Comparison of ENCODE assay signal across 8 mouse cellular contexts in the genomic region with DNA sequence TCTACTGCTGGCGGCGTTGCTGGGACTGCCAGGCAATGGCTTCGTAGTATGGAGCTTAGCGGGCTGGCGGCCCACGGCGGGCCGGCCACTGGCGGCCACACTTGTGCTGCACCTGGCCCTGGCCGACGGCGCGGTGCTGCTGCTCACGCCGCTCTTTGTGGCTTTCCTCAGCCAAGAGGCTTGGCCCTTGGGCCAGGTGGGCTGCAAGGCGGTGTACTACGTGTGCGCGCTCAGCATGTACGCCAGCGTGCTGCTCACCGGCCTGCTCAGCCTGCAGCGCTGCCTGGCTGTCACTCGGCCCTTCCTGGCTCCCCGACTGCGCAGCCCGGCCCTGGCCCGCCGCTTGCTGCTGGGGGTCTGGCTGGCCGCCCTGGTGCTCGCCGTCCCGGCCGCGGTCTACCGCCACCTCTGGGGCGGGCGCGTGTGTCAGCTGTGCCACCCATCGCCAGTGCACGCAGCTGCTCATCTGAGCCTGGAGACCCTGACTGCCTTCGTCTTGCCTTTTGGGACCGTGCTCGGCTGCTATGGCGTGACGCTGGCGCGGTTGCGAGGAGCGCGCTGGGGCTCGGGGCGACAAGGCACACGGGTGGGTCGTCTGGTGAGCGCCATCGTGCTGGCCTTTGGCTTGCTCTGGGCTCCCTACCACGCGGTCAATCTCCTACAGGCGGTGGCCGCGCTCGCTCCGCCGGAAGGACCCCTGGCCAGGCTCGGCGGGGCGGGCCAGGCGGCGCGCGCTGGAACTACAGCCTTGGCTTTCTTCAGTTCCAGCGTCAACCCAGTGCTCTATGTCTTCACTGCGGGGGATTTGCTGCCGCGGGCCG. TPM values are rescaled to one million over a fixed set of nuclear protein-coding genes. Genes with fewer than 3 reads are reported as not detected.
A peak's percentile ranks its signal among the peaks of the same experiment; 100 is the strongest.
DNase-seq lines count a peak whose midpoint lies in the region; ATAC-seq lines count a peak whose summit lies in the region.

No protein-coding gene starts in this region.

- peak; percentile 64 for DNase-seq in kidney, adult 18-20 months
- no peak for DNase-seq in kidney, adult 11 months
- DNase-seq in adrenal gland, postnatal 14 days, result peak; percentile 69
- DNase-seq in forebrain, embryonic 10.5 days (ENCODE audit: extremely low spot score, low spot score), result peak; percentile 62
- DNase-seq in hindbrain, embryonic 10.5 days (ENCODE audit: low spot score), result peak; percentile 73
- DNase-seq in limb, embryonic 11.5 days (ENCODE audit: low spot score), result peak; percentile 77
- peak; percentile 81 for DNase-seq in midbrain, embryonic 14.5 days
- DNase-seq in thymus, postnatal 4 days, result peak; percentile 63

- no peaks in the 10 kb centered on the region for H3K9me3 ChIP-seq in forebrain, embryonic 10.5 days
- no peaks in the 10 kb centered on the region for H3K9me3 ChIP-seq in hindbrain, embryonic 10.5 days
- no peaks in the 10 kb centered on the region for H3K9me3 ChIP-seq in limb, embryonic 11.5 days (ENCODE audit: control insufficient read depth, low read length)
- H3K9me3 ChIP-seq in midbrain, embryonic 14.5 days (ENCODE audit: control insufficient read depth, low read length), result no peaks in the 10 kb centered on the region

- peaks cover 31% of the 10 kb centered on the region for H3K4me1 ChIP-seq in forebrain, embryonic 10.5 days
- peaks cover 19% of the 10 kb centered on the region for H3K4me1 ChIP-seq in hindbrain, embryonic 10.5 days (replicated peaks)
- peaks cover 7% of the 10 kb centered on the region; the same call in 1 of the 2 replicates for H3K4me1 ChIP-seq in limb, embryonic 11.5 days (ENCODE audit: control insufficient read depth, insufficient read depth, low read length)
- H3K4me1 ChIP-seq in midbrain, embryonic 14.5 days (ENCODE audit: control insufficient read depth, insufficient read depth, low read length), result peaks cover 8% of the 10 kb centered on the region; the same call in 1 of the 2 replicates

- peak overlapping the region; percentile 84 for H3K27ac ChIP-seq in forebrain, embryonic 10.5 days
- H3K27ac ChIP-seq in hindbrain, embryonic 10.5 days, result peak overlapping the region; percentile 85
- H3K27ac ChIP-seq in limb, embryonic 11.5 days (replicated peaks; ENCODE audit: low read depth, low read length), result no peak overlapping the region
- peak overlapping the region; percentile 64 for H3K27ac ChIP-seq in midbrain, embryonic 14.5 days (replicated peaks; ENCODE audit: low read depth, low read length)

- H3K27me3 ChIP-seq in forebrain, embryonic 10.5 days (ENCODE audit: poor library complexity, severe bottlenecking), result peaks cover 70% of the 10 kb centered on the region
- peaks cover 70% of the 10 kb centered on the region for H3K27me3 ChIP-seq in hindbrain, embryonic 10.5 days (ENCODE audit: insufficient read depth, poor library complexity, severe bottlenecking)
- H3K27me3 ChIP-seq in limb, embryonic 11.5 days (ENCODE audit: control insufficient read depth, insufficient read depth, low read length), result peaks cover 17% of the 10 kb centered on the region
- H3K27me3 ChIP-seq in midbrain, embryonic 14.5 days (ENCODE audit: control insufficient read depth, insufficient read depth, low read length), result peaks cover 49% of the 10 kb centered on the region

- H3K4me2 ChIP-seq in limb, embryonic 11.5 days (ENCODE audit: low read depth, severe bottlenecking), result peak overlapping the region; percentile 93
- peak overlapping the region; percentile 91 for H3K4me2 ChIP-seq in midbrain, embryonic 14.5 days (ENCODE audit: low read length)

- H3K9ac ChIP-seq in limb, embryonic 11.5 days (ENCODE audit: low read length), result peak overlapping the region; percentile 70
- H3K9ac ChIP-seq in midbrain, embryonic 14.5 days (replicated peaks; ENCODE audit: low read length), result peak overlapping the region; percentile 74

- ATAC-seq in limb, embryonic 11.5 days (ENCODE audit: insufficient number of reproducible peaks, low FRiP score, low TSS enrichment, low read depth), result peak; percentile 68
- peak; percentile 72 for ATAC-seq in midbrain, embryonic 14.5 days (ENCODE audit: low FRiP score, low TSS enrichment)

- peak overlapping the region; percentile 67 for H3K4me3 ChIP-seq in forebrain, embryonic 10.5 days
- peak overlapping the region; percentile 65 for H3K4me3 ChIP-seq in hindbrain, embryonic 10.5 days
- H3K4me3 ChIP-seq in limb, embryonic 11.5 days (ENCODE audit: low read depth, low read length), result peak overlapping the region; percentile 51
- H3K4me3 ChIP-seq in midbrain, embryonic 14.5 days (replicated peaks; ENCODE audit: low read depth, low read length), result peak overlapping the region; percentile 50

- H3K36me3 ChIP-seq in forebrain, embryonic 10.5 days (replicated peaks), result no peaks in the 10 kb centered on the region
- H3K36me3 ChIP-seq in hindbrain, embryonic 10.5 days, result no peaks in the 10 kb centered on the region
- no peaks in the 10 kb centered on the region for H3K36me3 ChIP-seq in limb, embryonic 11.5 days (ENCODE audit: control insufficient read depth, insufficient read depth, low read length)
- no peaks in the 10 kb centered on the region for H3K36me3 ChIP-seq in midbrain, embryonic 14.5 days (ENCODE audit: control insufficient read depth, insufficient read depth, low read length)

- WGBS in forebrain, embryonic 10.5 days, result under 1% methylated on average over 77 of the region's 77 CpGs
- WGBS in hindbrain, embryonic 10.5 days, result under 1% methylated on average over 77 of the region's 77 CpGs
- WGBS in limb, embryonic 11.5 days, result under 1% methylated on average over 77 of the region's 77 CpGs
- WGBS in midbrain, embryonic 14.5 days, result under 1% methylated on average over 77 of the region's 77 CpGs

RNA-seq across cellular contexts. Expression of a gene that starts 1.0 kb away (rescaled TPM):
- total RNA-seq in adrenal gland, postnatal 14 days (2021), result 0.11 and 0.37 TPM in 2 replicates
- 0.19 and 0.28 TPM in 2 replicates for polyA plus RNA-seq in forebrain, embryonic 10.5 days (2016; fragmentation: Nextera tagmentation; extraction: Ambion mirVana)
- polyA plus RNA-seq in hindbrain, embryonic 10.5 days (2016; fragmentation: Nextera tagmentation; extraction: Ambion mirVana), result 0.14 and 0.21 TPM in 2 replicates
- 0.39 and 0.68 TPM in 2 replicates for polyA plus RNA-seq in limb, embryonic 11.5 days (2014; fragmentation: Nextera tagmentation; extraction: Ambion mirVana)
- 0.32 and 0.69 TPM in 2 replicates for polyA plus RNA-seq in midbrain, embryonic 14.5 days (2014; fragmentation: Nextera tagmentation; extraction: Ambion mirVana)

RNA-seq across cellular contexts. Expression of a gene that starts 3.6 kb away (rescaled TPM):
- 0.48 and 0.71 TPM in 2 replicates for total RNA-seq in adrenal gland, postnatal 14 days (2021)
- 0.26 TPM in 2 replicates for polyA plus RNA-seq in forebrain, embryonic 10.5 days (2016; fragmentation: Nextera tagmentation; extraction: Ambion mirVana)
- 0.11 and 0.39 TPM in 2 replicates for polyA plus RNA-seq in hindbrain, embryonic 10.5 days (2016; fragmentation: Nextera tagmentation; extraction: Ambion mirVana)
- polyA plus RNA-seq in limb, embryonic 11.5 days (2014; fragmentation: Nextera tagmentation; extraction: Ambion mirVana), result 0.17 TPM in 1 of 2 replicates, not detected in the other
- polyA plus RNA-seq in midbrain, embryonic 14.5 days (2014; fragmentation: Nextera tagmentation; extraction: Ambion mirVana), result 0.77 TPM in 1 of 2 replicates, not detected in the other

RNA-seq across cellular contexts. Expression of a gene that starts 4.0 kb away (rescaled TPM):
- total RNA-seq in adrenal gland, postnatal 14 days (2021), result 1.7 and 22.1 TPM in 2 replicates
- polyA plus RNA-seq in forebrain, embryonic 10.5 days (2016; fragmentation: Nextera tagmentation; extraction: Ambion mirVana), result 0.33 TPM in 1 of 2 replicates, not detected in the other
- 0.17 TPM in 1 of 2 replicates, not detected in the other for polyA plus RNA-seq in hindbrain, embryonic 10.5 days (2016; fragmentation: Nextera tagmentation; extraction: Ambion mirVana)
- 0.37 TPM in 1 of 2 replicates, not detected in the other for polyA plus RNA-seq in limb, embryonic 11.5 days (2014; fragmentation: Nextera tagmentation; extraction: Ambion mirVana)
- polyA plus RNA-seq in midbrain, embryonic 14.5 days (2014; fragmentation: Nextera tagmentation; extraction: Ambion mirVana), result 0.18 and 0.19 TPM in 2 replicates

RNA-seq across cellular contexts. Expression of a gene that starts 16.7 kb away (rescaled TPM):
- 15.9 and 16.2 TPM in 2 replicates for total RNA-seq in adrenal gland, postnatal 14 days (2021)
- 63.0 and 68.4 TPM in 2 replicates for polyA plus RNA-seq in forebrain, embryonic 10.5 days (2016; fragmentation: Nextera tagmentation; extraction: Ambion mirVana)
- 53.3 and 56.5 TPM in 2 replicates for polyA plus RNA-seq in hindbrain, embryonic 10.5 days (2016; fragmentation: Nextera tagmentation; extraction: Ambion mirVana)
- polyA plus RNA-seq in limb, embryonic 11.5 days (2014; fragmentation: Nextera tagmentation; extraction: Ambion mirVana), result 55.5 and 56.7 TPM in 2 replicates
- polyA plus RNA-seq in midbrain, embryonic 14.5 days (2014; fragmentation: Nextera tagmentation; extraction: Ambion mirVana), result 25.0 and 31.2 TPM in 2 replicates

RNA-seq across cellular contexts. Expression of a gene that starts 16.7 kb away (rescaled TPM):
- 81.5 and 93.6 TPM in 2 replicates for total RNA-seq in adrenal gland, postnatal 14 days (2021)
- 59.1 and 62.5 TPM in 2 replicates for polyA plus RNA-seq in forebrain, embryonic 10.5 days (2016; fragmentation: Nextera tagmentation; extraction: Ambion mirVana)
- polyA plus RNA-seq in hindbrain, embryonic 10.5 days (2016; fragmentation: Nextera tagmentation; extraction: Ambion mirVana), result 68.5 and 73.8 TPM in 2 replicates
- polyA plus RNA-seq in limb, embryonic 11.5 days (2014; fragmentation: Nextera tagmentation; extraction: Ambion mirVana), result 65.9 and 72.8 TPM in 2 replicates
- 60.1 and 65.1 TPM in 2 replicates for polyA plus RNA-seq in midbrain, embryonic 14.5 days (2014; fragmentation: Nextera tagmentation; extraction: Ambion mirVana)
